Mouse (Mus musculus) cerebellum, adult (tissue): ENCODE measurements around the gene Izumo4.

Experiments
- ATAC-seq: cut with Nextera tagmentation; 2 replicates; pipeline ENCODE4 v1.9.2; 2017; ENCODE audit warnings: mild to moderate bottlenecking, moderate library complexity, mixed read lengths; ENCODE audit not compliant: insufficient number of reproducible peaks, low FRiP score, low TSS enrichment

Gene Izumo4

GRCm38 (mm10) chr10:80705033-80705432 is 3.0 kb downstream of the Izumo4 start:
- no peak for ATAC-seq

DNA sequence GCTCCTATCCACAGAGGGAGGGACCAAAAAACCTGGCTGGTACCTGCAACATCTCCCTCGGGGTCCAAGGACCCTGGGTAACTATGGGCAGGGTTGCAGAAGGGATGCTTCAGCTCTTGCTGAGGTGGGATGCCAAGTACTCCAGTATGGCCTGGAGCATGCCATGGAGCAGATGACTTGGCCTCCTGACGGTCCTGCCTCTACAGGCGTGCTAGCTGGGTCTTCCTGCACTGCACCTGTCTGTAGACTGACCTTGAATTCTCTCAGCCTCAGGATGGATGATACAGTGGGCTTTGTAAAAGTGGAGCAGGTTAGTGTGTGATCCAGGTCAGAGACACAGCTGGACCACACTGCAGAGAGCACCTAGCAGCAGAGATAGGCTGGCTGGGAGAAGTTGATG is 3.5 kb downstream of the Izumo4 start:
- ATAC-seq: no peak

DNA sequence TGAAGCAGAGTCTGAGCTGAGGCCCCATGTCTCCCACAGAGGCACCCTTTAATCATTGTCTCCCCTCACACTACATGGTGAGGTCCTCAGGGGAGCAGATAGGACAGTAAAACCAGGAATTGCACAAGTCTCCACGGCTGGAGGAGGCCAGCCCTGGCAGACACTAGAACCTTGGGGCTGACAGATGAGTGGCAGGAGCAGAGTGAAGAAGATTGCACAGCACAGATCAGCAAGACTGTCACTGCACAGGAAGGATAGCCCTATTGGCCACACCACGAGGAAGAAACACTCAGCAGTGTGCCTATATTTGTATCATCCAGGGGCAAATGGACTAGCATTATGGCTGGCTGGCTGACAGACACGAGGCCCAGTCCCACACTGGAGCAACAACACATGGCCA is 8.8 kb downstream of the Izumo4 start:
- ATAC-seq: no peak

GRCm38 (mm10) chr10:80717281-80717680 is 15.3 kb downstream of the Izumo4 start:
- no peak for ATAC-seq

GRCm38 (mm10) chr10:80727369-80728127 is 25.6 kb downstream of the Izumo4 start:
- ATAC-seq: no peak

- peak; percentile 26; the same call in 1 of the 2 replicates for ATAC-seq
These were observed 30.7 kb downstream of the Izumo4 start for GRCm38 (mm10) chr10:80732611-80733101.

DNA sequence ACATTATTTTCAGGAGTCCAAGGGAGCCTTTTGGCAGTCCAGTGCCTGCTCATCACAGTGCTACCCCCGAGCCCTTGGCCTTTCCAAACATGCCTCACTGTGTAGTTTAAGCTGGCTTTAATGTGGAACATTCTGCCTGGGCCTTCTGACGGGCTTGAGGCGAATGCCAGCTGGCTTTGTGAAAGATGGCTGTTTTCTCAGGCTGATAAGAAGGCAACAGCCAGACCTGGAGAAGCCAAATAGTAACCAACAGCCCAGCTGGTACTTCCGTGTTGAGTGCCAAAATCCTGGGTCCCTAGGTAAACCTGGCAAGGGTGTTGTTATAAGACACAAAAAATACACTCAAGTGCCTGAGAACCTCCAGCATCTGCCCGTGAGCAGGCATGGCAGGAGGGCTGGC is 34.7 kb downstream of the Izumo4 start:
- ATAC-seq: peak; percentile 41; the same call in 1 of the 2 replicates

DNA sequence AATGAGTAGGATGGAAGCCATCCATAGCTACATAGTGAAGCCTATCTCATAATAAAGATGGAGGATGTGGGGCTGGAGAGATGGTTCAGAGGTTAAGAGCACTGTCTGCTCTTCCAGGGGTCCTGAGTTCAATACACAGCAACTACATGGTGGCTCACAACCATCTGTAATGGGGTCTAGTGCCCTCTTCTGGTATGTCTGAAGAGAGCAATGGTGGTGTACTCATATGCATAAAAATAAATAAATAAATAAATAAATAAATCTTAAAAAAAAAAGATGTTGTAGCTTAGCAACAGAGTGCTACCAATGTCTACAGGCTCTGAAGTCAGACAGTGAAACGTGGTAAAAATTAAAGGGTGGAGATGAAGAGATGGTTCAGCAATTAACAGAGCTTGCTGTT is 36.7 kb downstream of the Izumo4 start:
- no peak for ATAC-seq

DNA sequence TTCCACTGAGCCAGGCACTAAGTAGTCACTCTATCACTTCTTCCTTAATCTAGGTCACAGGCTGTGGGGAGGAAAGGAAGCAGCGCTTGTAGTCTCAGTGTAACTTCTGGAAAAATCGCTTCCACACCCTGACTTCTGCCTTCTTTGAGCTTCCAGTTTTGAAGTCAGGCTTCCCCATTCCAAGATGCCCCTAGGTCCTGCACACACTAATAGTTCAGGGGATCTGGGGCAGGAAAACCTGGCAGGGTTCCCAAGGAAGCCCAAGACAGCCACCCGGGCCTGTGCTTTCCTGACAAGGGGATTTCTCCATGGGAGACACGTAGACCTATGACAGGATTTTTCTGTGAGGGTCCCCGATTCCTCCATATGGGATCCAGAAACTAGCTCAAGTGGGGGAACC is 39.2 kb downstream of the Izumo4 start:
- no peak for ATAC-seq

DNA sequence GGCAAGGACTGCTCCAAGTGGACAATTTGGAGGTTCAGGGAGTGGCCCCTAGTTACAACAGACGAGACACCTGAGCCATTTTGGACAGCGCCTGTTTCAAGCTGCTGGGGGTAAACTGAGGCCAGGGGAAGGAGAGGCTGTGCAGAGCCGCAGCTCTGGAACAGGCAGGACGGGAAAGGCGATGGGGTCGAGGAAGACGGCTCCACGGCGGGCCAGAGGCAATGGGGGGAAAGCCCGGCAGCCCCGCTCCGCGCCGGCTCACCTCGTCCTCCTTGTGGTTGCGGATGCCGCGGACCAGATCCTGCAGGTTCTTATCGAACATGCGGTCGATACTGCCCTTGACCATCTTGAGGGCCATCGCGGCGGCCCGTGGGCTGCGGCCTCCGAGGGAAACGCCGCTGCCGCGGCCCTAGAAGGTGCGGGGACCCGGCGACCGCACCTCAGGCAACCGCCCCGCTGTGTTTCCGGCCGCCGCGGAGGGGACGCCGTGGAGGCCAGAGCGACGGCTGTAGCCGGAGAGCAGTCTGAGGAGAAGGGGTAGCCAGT is 39.7 kb downstream of the Izumo4 start:
- no peak; the same call in 1 of the 2 replicates for ATAC-seq

- ATAC-seq: peak; percentile 98
These were observed 40.4 kb downstream of the Izumo4 start, which contains the start of gene Ap3d1 for GRCm38 (mm10) chr10:80742180-80742978. Ap3d1 (minus strand) TSS chr10:80742264.

DNA sequence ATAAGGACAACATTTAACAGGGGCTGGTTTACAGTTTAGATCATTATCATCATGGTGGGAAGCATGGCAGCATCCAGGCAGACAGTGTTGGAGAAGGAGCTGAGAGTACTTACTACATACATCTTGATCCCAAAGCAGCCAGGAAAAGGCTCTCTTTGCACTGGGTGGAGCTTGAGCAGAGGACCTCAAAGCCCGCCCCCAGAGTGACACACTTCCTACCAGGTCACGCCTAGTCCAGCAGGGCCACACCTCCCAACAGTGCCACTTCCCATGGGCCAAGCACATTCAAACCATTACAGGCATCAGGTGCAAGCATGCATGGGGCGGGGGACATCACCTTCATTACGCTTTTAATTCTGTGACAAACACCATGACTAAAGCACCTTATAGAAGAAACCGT is 42.3 kb downstream of the Izumo4 start:
- no peak for ATAC-seq

DNA sequence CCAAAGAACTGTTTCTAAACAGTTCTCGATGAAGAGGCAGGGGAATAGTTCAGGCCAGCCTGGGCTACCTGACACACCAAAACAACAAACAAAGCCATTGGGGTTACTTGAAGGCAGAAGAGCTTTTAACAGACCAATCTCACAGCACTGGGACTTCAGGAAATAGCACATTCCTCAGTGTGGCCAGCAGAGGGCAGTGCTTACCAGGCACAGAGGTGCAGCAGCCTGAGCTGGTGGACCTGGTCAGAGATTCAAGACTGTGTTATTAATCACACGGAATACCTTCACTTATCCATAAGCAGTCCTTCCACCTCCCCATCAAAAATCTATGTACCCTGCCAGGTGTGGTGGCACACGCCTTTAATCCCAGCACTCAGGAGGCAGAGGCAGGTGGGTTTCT is 45.4 kb downstream of the Izumo4 start:
- no peak for ATAC-seq

- no peak for ATAC-seq
These were observed 46.6 kb downstream of the Izumo4 start for GRCm38 (mm10) chr10:80748609-80749008.

- no peak for ATAC-seq
These were observed 49.3 kb downstream of the Izumo4 start for GRCm38 (mm10) chr10:80751188-80751832.

GRCm38 (mm10) chr10:80752079-80752625 is 50.2 kb downstream of the Izumo4 start:
- no peak for ATAC-seq

DNA sequence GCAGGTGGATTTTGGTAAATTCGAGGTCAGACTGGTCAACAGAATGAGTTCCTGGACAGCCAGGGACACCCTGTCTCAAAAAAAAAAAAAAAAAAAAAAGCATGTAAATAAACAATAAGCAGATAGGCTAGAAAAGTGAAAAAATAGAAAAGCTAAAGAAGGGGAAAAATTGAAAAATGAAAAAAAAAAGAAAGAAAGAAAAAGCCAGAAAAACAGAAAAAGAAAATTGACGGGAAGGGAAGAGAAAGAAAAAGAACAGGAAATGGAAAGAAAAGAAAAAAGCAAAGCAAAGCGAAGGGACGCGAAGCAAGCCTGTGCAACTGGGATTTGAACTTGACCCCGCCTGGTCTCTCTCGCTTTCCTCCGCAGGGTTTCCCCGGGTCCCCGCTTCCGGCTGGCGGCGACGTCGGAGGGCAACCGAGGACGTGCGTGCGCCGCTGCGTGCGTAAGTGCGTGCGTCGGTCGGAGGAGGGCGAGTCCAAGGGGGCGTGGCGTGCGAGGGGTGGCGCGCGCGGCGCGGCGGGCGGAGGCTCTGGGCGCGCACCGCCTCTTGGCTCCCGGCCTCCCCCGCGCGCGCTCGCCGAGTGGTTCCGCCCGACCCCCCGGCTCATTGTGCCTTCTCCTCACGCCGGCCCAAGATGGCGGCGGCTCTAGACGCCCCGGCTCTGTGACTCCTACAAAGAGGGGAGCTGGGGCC is 52.8 kb downstream of the Izumo4 start, which contains the start of gene Dot1l:
TSS of gene Dot1l (plus strand) at position 613 of the 697 bp plus-strand sequence.
- peak; percentile 83 for ATAC-seq
